Mouse (Mus musculus) monocyte, adult 5-6 weeks (primary cell): ENCODE data around the gene Ebf4. TPM values are rescaled to one million over a fixed set of nuclear protein-coding genes. Genes with fewer than 3 reads are reported as not detected.

Experiments used
- ATAC-seq: fragments of 153-309, 156-312 bp; replicated peaks from 2 replicates; pipeline ENCODE4 v1.8.0; 2017; ENCODE audit warnings: mild to moderate bottlenecking; ENCODE audit not compliant: low TSS enrichment, insufficient number of reproducible peaks, severe bottlenecking, poor library complexity, low FRiP score
- total RNA-seq: library from RNA; stranded (forward); fragments of 200-1000, 200-491, 200-594 nt; gene quantifications from 3 replicates; pipeline ENCODE4 v1.2.3, GENCODE M21; 2017

Gene Ebf4
- not detected in 3 replicates for total RNA-seq

DNA sequence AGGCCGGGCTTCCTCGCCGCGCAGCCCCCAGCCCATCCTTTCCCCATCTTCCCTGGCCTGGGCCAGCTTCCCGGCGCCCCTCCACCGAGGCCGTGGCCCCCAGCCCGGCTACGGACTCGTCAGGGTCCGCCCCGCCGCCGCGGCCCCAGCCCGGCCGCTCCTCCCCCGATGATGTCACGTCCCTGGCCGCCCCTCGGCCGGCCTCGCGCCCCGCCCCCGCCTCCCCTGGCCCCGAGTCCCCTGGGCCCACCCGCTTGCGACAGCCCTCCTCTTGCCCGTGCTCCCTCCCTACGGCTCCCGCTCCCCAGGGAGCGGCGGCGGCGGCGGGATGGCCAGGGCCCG lies at the start of gene Ebf4:
Ebf4 (plus strand) TSS at position 234 of the 342 bp plus-strand sequence.
- ATAC-seq = no peak

DNA sequence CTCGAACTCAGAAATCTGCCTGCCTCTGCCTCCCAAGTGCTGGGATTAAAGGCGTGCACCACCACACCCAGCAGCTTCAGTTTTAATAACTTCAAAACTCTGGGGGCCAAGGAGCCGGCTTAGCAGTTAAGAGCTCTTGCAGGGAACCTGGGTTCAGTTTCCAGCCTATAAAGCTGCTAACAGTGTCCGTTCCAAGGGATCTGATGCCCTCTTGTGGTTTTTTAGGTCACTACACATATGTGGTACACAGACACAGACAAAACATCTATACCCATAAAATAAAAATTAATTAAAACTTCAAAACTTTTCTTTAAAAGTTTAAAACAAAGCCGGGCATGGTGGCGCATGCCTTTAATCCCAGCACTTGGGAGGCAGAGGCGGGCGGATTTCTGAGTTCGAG lies 48.1 kb upstream of the Ebf4 start:
- ATAC-seq = peak; percentile 63; the same call in 1 of the 2 replicates

DNA sequence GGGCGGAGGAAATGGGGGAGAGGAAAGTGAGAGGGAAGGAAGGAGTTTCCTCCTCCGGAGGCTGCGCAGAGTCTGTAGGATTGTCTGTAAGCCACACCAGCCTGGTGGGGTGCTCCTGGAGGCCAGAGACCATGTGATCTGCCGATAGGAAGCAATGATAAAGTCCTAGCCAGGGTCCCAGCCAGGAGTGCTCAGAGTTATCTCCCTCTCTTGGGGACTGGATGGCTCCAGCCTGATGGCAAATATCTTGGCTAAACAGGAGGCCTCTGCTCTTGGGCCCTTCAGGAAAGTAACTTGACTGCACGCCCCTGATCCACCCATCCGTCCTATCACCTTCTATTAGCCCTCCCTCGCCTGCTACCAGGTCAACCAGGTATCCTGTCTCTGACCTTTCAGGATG lies 46.7 kb upstream of the Ebf4 start:
- no peak for ATAC-seq

DNA sequence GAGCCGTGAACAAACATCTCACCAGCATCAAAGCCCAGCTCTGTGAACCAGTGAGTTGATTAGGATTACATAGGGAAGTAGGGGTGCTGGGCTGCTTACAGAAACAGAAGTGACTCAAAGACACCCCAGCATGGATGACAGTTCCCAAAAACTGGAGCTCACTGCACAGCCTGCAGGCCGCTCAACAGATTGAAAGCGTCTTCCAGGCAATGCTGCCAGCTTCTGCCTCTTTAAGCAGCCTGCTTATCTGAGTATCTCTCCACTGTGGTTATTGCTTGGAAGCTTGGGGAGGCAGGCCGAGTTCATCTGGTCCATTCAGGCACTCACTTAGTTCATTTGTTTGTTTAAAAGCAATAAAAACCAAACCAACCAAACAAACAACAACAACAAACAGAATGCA lies 38.2 kb upstream of the Ebf4 start:
- ATAC-seq = no peak

DNA sequence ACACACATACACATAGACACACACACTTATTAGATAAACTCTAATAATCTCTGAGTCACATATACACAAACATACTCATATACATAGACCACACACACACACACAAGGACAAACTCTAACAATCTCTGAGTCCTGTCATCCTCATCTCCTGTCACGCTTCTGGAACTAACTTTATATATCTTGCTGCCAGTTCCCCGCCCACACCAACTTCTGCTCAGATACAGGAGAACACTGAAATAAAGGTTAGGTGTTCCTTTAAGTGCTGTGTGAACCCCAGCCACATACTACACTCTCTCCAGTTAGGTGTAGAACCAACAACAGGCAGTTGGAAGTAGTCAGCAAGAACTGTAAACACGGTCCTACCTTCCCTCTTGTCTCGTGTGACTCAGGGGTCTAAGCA lies 34.1 kb upstream of the Ebf4 start:
- ATAC-seq = no peak

DNA sequence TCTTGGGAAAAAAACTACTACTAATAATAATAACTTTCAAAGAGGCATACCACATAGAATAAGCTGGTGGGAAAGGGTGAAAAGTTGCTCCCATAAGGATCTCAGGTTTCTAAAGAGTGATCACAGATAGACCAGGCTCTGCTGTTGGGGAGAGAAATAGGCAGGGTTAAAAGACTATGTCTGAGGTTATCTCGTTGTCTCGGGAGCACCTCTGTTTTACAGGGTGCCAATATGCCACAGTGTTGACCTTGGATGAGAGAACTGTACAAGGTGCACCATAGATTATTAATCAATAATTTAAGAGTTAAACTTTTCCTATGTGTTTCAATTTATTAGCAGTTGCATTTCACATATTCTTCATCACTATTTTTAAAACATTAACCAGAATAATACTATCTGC lies 33.1 kb upstream of the Ebf4 start:
- no peak for ATAC-seq

DNA sequence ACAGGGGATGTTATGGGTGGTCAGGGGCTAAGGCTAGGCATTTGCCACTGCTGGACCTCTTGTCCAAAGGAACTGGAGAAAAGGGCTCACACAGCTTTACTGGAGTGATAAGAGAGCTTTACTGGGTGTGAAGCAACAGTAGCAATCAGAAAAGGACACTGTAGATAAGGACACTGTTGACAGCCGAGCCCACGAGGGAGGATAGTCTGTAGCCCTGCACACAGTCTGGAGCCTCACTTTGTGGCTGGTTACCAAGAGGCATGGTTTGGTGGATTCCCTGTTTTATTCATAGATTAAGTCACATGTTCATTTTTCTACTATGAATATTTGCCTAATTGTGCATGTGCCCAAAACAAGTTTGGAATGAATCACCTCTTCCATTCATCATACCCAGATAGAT lies 32.6 kb upstream of the Ebf4 start:
- ATAC-seq = no peak

DNA sequence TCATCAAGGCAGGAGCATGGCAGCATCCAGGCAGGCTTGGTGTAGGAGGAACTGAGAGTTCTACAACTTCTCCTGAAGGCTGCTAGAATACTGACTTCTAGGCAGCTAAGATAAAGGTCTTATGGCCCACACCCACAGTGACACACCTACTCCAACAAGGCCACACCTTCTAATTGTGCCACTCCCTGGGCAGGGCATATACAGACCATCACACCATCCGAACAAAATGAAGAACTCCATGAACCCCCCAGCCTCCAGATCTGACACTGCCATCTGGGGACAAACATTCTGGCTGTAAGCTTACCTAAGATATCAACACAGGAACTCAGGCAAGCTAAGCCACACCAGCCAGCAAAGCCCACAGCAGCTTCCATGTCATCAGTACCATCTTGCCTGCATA lies 29.4 kb upstream of the Ebf4 start:
- ATAC-seq = no peak

DNA sequence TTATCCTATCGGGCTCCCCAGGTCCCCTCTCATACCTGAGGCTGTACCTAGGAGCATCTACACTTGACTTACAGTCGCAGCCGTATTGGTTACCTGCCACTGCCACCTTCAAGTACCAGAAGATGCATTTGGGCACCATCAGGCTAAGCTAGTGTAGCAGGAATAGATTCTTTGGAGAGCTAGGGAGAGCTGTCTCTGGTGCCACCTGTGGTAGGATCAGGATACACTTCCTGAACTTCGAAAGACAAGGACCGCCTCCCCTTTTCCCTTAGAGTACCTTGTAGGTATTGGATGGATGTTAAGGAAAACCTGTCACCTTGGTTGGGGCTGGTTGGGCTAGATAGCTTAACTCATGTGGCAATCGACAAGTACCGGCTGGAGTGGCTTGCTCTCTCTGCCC lies 26.9 kb upstream of the Ebf4 start:
- no peak for ATAC-seq

DNA sequence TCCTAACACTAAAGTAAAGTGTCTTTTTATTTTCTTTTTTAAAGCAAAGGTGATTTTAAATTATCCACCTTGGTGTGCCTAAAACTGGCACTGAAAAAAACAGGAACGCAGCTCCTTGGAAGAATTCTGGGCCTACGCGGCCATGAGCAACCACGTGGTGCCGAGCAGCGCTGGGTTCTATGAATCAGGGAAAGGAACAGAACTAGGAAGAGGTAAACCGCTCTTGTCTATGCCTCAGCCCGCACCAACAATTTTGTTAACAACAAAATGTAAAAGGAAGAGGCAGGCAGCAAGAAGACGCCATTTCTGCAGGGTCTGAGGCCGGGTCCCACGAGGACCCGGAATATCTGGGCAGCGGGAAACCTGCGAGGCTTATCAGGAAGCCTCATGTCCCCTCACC lies 21.2 kb upstream of the Ebf4 start:
- no peak for ATAC-seq

DNA sequence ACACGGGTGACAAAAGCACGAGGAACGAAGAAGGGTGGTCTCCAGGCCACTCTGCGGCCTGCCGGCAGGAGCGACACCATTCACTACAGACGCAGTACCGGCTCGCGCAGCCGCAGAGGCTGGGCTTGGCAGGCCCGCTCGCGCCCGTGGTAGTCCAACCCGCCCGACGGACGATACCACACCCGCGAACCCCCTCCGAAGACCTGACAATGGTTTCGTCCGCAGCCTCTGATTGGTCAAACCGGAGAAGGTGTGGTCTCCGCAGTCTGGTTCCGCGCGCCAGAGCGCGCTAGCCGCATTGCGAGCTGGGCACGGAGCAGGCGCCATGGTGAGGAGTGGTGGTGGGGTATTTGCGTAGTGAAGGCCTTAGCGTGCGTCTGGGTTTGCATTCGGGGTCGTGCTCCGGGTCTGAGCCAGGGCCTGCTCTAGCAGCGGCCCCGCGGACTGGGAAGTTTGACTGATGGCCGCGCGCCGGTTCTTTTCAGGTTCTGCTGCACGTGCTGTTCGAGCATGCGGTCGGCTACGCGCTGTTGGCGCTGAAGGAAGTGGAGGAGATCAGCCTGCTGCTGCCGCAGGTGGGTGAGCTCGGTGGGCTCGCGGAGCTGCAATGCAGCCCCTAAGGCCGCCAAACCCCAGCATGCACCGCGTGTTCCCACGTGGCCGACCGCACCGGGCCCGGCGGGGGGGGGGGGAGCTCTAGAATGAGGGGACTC lies 20.7 kb upstream of the Ebf4 start, which contains the start of gene Nop56:
Nop56 (plus strand) TSS at position 282 of the 713 bp plus-strand sequence.
- ATAC-seq = peak; percentile 97

DNA sequence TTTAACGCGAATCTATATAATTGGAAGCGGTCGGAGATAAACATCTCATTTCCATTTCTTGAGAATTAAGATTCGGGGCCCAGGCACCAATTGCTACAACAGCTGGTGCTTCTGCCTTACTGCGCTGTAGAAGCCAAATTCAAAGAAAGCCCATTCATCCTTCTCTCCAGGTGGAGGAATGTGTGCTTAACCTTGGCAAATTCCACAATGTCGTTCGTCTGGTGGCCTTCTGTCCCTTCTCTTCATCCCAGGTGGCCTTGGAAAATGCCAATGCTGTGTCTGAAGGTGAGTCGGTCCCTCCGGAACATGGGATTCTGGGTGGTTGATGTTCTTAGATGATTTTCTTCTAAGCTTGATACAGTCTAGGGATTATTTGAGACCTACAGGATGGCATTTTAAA lies 20.1 kb upstream of the Ebf4 start:
- no peak for ATAC-seq

DNA sequence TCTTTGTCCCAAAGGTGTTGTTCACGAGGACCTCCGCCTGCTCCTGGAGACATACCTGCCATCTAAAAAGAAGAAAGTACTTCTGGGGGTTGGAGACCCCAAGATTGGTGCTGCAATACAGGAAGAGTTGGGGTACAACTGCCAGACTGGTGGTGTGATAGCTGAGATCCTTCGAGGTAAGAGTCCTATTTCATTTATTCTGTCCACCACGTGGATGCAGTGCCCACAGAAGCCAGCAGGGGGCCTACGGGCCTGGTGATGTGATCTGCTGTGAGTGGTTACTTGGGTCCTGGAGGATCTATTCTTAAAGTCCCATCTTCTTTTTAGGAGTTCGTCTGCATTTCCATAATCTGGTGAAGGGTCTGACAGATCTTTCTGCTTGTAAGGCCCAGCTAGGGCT lies 19.3 kb upstream of the Ebf4 start:
- ATAC-seq = no peak

DNA sequence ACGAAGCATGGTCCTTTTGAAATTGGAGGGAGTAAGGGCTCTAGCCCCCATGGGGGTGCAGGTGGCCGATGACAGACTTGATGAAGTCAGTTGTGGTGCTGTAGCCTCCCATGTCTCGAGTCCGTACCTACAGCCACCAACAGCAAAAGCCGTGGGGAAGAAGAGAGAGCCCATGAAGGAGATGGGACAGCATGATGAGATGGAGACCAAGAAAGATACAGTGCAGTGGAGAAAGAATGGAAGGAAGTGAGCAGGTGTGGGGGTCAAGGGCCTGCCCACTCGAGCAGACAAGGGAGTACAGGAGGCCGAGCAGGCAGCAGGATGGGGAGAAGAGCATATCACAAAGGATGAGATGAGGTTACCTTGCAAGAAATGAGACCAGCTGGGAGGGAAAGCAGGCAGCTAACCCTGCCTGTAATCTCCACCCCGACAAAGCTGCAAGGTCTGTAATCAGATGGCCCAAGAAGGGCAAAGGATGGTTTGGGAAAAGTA lies 15.3 kb upstream of the Ebf4 start:
- no peak for ATAC-seq

DNA sequence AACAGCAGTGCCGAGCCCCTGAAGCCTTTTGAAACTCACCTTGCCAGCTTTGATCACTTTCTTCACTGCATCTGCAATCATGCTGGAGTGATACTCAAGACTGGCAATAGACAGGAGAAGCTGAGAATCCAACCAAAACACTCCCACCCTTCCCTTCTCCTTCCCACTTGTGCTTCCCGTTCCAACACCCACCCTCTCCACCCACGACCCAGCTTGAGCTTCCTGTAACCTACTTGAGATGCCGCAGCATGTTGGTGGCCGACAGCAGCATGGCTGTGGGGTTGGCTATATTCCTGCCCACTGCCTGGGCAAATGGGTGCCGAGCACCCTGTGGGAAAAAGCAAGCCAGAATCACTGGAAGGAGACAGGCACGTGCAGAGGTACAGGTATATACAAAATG lies 14.7 kb upstream of the Ebf4 start:
- no peak for ATAC-seq

DNA sequence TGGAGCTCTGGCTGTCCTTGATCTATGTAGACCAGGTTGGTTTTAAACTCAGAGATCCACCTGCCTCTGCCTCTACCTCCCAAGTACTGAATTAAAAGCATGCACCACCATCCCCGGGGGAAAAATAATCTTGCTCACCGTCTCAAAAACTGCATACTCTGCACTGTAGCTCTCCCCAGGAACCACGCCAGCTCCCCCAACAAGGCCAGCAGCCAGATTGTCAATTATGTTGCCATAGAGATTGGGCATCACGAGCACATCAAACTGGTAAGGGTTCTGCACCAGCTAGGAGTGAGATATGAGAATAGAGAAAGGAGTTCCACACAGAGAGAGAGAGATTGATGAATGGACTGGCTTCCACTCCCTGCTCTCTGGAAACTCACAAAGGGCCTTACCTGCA lies 14.2 kb upstream of the Ebf4 start:
- no peak for ATAC-seq

DNA sequence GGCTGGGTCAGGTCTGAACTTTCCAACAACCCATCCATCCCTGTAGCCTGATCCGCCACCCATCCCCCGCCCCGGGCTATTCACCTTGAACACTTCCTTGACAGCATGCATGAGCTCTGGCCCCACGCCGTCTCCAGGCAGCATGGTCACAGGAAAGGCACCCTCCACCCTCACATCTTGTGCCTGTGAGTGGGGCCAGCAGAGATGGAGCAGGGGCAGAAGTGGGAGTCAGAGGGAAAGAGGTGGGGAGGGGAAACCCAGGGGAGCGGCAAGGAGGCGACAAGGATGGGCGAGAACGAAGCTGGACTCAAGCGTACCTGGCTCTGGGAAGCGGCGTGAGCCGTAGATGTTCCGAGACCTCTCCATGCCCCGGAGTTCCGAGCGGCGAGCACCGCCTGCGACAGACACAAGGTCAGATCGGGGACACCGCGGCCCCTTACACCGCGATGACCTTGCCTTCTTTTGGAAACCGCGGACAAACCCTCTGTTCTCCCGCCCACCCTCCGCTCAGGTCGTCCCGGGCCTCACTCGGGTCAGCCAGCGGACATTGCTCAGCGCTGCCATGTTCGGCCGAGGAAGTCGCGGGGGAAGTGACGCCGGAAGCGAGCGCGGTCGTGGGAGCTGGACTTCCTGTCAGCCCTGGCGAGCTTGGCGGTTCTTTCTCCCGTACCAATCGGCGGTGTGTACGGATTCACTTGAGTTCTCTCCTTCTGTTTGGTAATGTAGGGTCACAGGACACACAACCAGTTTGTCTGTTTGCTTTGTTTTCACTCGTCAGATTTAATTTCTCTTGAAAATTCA lies 10.9 kb upstream of the Ebf4 start, which contains the start of gene Idh3b:
Idh3b (minus strand) TSS at position 694 of the 801 bp plus-strand sequence.
- peak; percentile 90 for ATAC-seq

DNA sequence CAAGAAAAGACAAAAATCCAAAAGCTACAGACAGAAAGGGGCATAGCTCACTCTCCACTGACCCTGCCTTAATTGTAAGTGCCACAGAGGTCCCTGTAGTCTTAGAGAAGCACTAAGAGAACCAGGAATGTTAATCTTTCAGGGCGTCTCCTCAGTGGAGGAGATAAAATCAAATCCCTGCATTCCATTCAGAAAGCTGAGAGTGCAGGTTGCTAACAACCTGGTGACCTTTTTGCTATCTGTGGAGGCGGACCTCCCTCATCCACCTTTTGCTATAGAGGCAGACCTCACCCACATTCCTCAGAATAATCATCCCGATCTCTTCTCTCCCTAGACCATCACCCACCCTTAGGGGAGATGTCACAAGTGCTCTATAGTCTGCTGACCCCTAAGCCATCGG lies 5.9 kb upstream of the Ebf4 start:
- no peak for ATAC-seq

DNA sequence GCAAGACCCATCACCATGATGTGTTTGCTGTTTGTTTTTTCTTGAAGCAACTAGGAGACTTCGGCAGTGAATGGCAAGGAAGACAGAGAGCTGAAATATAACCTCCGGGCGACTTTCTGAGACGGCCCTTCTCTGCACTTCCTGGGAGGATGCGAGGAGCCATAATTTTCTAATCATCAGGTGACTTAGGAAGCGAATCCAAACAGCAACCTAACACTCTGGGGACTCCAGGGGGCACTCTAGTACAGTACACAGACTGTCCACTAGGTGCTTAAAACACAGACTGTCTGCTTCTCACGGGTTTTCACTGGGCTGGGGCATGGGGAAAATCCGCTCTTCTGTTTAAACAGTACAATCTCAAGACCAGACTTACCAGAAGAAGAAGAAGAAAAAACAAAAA lies 3.5 kb upstream of the Ebf4 start:
- ATAC-seq = 0 out of 2 replicates have a peak, but pooled peaks have one; percentile 51

DNA sequence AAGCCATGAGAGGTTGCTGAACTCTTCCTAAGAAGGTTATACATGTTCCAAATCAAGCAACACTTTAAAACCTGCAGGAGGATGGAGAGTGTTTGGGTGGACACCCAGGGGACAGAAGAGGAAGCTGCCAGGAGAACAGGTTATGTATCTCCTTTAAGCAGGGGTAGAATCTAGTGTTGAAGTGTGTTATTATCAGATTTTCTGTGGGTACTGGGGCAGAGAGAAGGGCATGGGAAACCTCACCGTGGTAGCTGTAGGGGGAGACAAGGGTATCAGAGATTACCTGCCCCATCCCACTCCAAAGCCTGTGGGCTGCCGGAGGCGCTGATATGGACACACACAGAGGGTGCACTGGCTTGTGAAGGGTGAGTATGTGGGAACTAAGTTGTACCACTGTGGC lies 2.0 kb upstream of the Ebf4 start:
- no peak for ATAC-seq
